Mouse (Mus musculus): ENCODE results near the gene Serinc5.
"Not testable (repeated sequence)": the region's sequence is repeated elsewhere in the genome, so short reads cannot be mapped to it uniquely, and the experiment has no call there.

Gene Serinc5

DNA sequence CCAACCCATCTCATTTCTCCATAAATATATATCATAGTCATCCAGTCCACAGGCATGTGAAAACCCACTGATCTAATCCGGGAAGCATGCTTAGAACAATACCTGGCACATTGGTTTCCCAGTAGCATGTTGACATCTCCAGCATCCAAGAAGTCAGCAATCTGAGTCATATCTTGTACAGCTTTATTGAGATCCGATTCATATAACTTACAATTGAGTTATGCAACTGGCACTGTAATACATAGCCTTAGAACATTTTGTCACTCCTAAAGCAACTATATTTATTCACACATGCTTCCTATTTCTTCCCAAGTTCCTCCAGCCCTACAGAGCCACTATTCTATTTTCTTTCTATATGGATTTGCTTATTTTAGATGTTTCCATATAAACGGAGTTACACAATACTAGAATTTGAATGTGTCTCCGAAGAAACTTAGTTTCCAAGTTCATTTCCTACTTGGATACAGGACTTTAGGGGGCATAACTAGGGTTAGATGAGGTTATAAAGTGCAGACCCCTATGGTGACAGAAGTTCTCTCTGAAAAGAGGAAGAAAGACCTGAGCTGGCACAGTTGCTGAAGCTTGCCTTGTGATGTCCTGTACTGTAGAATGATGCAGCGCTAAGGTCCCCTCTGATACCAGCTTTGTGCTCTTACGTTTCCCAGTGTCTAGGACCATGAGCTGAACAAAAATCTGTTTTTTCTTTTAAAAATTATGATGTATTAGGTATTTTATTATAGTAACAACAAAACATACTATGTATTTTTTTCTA lies 57.5 kb downstream of the Serinc5 start:
- no peak for DNase-seq (ENCODE audit: low spot score)

DNA sequence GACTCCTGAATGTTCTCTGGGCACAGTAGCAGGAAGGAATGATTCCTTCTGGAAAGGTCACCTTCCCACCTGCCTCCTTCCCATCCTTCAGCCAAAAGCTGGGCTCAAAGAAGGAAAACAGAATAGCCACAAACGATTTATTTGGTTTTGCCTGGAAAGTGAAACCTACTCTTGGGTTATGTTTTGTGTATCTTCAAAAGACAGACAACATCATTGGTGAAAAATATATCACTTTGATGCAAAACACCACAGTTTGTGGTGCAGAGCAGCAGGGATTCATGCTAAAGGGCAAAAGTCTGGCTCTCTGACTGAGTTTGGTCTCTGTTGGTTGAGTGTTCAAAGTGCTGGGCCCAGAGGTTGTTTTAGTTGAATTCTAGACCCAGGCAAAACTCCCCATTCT lies 60.8 kb downstream of the Serinc5 start:
- no peak for DNase-seq (ENCODE audit: low spot score)

DNA sequence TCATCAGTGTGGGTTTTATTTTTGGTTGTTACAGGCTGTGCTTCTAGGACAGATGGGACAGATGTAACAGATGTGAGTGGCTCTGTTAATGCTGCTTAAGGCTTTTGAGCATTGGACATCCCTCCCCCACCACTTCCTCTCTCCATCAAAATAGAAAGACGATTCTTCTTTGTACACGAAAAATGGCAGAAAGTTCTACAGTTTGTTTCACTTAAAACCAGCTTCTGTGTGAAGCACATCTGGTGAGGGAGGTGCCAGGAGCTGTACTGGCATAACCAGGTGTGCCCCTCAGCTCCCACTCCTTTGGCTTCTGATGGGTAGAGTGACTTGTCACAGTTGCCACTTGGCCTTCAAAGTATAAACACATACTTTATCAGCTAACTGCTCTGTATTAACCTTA lies 63.8 kb downstream of the Serinc5 start:
- no peak for DNase-seq (ENCODE audit: low spot score)

DNA sequence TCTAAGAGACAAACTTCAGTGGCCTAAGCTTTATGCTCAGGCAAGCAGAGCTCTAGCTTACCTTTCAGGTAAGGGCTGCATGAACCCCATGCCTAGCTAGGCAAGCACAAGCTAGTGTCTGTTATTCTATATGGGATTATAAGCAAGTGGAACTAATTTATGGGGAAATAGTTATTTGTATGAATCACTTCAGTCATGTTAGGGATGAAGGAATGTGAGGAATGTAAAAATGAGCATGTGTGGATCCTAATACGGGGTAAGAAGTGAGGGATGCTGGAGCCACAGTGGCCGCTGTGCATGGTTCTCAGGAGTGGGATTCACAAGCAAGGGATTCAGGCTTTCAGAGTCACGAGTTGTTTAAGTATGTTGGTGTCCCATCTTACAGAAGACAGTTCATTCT lies 64.4 kb downstream of the Serinc5 start:
- DNase-seq (ENCODE audit: low spot score), result no peak

DNA sequence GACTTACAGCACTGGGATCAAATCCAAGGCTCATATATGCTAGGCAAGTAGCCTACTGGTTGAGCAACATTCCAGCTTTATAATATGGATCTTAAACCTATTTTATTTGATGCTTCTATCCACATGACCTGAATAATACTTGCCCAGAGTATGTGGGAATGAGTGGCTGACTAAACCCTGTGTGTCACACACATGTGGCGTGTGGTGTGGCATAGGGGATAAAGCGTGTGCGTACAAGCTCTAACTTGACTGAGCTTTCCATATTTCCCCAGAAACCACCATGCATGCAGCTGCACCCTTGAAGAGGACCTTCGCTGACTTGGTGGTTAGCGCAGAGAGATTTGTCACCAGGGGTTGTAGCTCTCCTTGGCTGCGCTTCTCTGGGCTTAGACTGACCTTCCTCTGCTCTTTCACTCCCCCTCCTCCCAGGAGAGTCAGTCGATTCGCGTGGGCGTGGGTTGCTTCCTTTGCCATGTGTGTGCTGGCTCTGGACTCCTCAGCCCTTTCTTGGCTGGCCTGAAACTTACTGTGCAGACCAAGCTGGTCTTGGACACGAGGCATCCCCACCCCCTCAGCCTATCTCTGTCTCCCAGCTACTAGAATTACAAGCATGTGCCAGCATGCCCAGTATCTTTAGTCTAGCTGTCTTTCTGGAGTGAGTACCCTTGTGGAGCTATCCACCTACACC lies 65.2 kb downstream of the Serinc5 start:
- no peak for DNase-seq (ENCODE audit: low spot score)

DNA sequence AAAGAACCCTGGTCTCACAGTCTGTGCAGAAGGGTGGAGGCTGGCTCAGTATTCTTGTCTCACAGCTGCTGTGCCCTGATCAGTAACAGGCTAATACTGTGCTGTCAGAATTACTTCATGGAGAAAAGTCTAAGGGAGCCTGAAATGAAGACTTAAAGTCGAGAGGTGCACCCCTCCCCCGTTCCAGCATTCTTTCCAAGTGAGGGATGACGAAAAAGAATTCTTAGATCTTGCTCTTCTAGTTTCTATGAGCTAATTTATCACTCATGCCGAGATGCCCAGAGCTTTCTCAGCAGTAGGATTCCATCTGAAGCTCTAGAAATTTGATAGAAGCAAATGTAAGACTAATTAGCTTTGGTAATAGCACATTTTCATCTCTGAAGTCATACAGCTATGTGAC lies 66.8 kb downstream of the Serinc5 start:
- DNase-seq (ENCODE audit: low spot score), result no peak

DNA sequence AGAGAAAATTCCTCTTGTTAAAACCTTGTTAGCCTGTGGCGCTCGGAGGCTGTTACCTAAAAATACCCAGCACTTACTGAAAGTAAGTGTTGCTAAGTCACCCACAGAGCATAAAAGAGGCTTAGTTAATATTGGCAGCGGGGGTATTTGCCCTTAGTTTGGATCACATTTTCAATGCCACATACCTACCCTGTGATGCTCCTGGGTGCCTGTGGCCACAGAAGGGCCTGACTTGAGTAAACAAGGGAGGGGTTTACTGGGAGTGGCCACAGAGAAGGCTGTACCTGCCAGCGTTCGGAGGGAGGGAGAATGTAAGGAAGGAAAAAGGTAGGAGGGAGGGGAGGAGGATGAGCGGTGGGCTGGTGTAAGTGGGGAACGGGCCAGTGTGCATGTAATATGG lies 68.8 kb downstream of the Serinc5 start:
- no peak for DNase-seq (ENCODE audit: low spot score)

DNA sequence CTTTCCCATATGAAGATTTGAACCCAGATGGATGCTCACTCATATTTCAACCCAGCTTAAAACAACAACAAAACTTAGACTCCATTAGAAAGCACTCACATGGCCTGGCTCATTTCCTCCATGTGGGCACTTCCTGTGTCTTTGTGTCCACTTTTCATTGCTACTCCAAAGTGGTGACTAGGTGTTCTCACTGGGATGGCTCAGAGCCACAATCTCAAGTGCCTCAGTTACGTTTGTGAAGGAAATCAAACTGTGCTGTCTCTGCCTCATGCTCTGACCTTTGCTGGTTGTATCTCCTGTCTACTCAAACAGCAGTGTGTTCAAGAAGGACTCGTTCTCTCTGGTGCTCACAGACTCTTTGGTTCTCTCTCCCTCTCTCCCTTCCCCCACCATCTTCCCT lies 70.7 kb downstream of the Serinc5 start:
- DNase-seq (ENCODE audit: low spot score), result no peak

DNA sequence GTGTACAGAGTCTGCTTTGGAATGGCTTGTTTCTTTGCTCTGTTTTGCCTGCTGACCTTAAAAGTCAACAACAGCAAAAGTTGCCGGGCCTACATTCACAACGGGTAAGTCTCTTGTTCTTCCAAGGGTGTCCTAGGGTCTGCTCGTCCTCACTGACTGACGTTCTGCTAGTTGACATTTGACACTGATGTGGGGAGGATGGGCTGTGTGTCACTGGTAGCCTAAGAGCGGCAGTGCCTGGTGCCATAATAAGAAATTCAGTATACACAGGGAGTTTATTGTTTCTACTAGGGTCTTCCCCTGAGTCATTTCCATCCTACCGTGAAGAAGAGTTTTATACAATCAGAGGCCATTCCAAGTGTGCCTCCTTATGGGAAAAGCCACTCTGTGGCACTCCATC lies 71.9 kb downstream of the Serinc5 start:
- no peak for DNase-seq (ENCODE audit: low spot score)

DNA sequence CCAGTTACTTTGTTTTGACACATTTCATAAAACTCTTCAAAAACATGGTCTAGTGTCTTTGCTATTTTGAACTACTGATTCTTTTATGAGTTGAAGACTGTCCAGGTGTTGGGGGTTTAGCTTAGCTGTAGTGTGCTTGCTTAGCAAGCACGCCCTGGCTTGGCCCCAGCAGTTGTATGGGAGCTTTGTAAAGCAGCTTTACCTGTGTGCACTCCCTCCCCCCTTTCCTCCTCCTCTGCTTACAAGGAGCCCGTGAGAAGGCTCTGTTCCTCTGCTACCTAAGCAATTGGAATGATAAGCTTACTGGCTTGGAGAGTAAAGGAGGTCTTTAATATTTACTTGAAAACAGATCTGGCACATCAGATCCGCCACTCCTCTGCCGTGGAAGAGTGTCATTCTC lies 72.6 kb downstream of the Serinc5 start:
- DNase-seq (ENCODE audit: low spot score), result no peak

DNA sequence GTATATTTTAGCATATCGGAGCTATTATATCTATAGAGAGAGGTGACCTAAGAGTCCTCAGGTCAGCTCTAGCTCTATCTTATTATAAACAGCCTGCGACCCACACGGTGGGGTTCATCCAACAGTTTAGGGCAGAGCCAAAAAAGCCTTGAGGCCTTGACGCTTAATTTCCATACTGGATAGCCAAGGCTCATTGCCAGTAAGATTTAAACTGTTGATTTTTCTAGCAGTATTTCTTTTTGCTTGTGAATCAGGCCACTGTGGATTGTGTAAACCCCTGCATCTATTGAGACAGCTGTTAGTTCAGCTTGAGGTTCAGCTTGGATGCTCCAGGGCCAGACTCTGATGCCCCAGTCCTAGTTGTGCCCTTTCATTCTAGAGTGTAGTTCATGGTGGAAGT lies 73.4 kb downstream of the Serinc5 start:
- DNase-seq (ENCODE audit: low spot score), result no peak

DNA sequence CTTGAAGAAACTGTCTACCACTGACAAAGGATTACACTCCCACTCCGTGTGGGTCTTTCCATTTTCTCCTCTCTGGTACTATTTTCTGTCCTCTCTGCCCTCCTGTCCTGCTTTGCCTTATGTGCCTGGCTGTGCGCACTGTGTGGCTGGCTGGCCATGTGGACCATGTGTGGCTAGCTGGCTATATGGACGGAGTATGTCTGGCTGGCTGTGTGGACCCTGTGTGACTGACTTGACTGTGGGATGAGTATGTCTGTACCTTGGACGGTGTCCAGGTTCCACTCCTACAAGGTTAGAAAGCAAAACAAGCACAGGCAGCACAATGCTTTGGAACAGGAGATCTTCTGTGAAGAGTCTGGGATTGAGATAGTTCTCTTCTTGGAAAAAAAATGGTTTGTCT lies 74.4 kb downstream of the Serinc5 start:
- no peak for DNase-seq (ENCODE audit: low spot score)

DNA sequence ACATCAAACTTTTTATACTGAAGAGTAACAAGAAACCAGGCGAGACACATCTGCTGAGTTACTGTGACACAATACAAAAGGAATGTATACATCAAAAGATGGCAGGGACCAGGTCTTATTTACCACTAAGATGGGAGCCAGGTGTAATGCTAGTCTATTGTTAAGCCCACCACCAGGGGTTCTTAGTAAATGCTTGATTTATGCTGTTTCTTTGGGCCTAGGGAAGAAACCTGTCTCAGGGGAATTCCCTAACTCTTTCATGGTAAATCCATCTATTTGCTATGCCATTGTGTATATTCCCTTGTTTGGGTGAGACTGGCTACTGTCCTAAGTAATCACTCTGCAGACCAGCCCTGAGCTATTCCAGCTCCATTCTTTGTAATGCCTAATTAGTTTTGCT lies 76.3 kb downstream of the Serinc5 start:
- not testable (repeated sequence) for DNase-seq (ENCODE audit: low spot score)

DNA sequence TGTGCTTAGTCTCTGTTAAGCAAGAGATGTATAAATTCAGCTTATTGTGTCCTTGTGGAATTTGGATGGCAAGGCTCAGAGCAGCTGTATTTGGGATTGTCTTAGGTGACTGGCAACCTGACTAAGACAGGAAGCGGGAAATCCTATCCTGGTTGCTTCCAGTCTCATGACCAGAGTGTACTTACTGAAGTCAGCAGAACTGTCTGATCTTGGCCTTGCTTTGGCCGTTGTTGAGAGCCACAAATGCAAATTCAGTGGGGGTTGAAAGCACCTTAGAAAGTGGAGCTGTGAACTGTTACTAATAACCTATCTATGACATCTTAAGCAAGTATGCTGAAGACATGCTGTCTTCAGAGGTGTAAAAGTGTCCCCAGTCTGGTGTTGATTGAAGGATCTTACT lies 78.2 kb downstream of the Serinc5 start:
- DNase-seq (ENCODE audit: low spot score), result no peak

DNA sequence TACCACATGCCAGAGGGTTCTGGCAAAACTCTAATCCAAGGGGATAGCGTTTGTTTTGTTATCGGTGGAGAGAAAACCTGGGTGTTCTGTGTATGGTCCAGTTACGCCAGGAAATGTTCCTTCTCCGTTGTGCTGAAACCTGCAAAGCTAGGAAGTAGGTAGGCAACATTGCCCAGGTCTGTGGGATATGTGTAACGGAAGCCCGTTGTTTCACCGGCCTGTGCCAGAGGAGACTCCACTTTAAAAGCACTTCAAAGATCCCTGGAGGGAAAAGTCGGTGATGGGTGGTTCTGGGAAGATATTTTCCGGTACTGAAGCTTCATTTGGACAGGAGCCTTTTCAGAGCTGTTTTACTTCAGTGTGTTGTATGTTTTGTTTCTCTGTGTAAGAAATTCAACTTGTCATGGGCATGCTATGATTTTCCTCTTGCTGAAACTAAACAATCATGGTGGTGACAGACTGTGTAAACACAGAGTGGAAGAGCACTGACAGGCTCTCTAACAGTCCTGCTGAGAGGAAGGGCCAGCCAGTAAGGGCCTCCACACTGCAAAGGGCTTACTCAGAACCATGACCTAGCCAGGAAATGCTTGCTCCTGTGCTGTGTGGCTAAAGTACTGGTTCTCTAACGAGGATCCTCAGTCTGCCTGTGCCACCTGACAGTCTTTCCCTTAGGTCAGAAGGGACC lies 83.1 kb downstream of the Serinc5 start:
- DNase-seq (ENCODE audit: low spot score), result no peak

DNA sequence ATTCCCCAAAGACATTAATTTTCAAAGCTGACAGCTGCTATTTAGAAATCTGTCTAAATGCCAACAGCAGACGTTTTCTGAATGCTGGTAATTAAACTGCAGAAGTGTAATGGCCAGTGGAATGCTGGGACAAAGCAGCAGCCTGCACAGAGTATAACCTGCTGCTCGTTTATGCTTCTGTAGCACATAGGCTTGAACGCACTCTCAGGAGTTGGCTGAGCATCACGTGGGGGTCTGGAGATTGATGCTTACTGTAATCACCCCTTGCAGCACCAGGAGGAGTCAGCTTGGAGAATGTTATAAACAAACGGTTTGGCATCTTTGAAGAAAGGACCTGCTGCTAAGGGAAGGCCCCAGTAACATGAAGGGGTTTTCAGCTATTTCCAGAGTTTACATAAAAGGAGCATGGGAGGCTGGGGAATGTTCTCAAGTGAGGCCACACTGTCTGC lies 85.6 kb downstream of the Serinc5 start:
- no peak for DNase-seq (ENCODE audit: low spot score)

DNA sequence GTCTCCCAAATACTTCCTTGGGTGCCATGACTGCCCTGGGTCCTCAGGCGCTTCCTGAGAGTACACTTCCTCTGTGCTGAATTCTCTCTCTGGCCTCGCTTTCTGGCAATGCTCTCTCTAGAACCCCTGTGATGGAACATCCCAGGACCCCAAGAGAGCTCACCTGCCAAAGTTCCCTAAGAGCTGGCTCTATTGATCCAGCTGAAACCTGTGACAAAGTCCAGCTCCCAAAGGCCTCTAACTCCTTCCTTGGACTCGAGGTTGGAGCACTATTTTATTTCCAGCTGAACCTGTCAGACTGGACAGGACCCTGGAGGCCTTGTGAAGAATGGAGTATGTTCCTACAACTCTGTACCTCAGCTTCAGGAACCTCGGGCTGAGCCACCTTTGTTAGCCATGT lies 86.2 kb downstream of the Serinc5 start:
- no peak for DNase-seq (ENCODE audit: low spot score)

DNA sequence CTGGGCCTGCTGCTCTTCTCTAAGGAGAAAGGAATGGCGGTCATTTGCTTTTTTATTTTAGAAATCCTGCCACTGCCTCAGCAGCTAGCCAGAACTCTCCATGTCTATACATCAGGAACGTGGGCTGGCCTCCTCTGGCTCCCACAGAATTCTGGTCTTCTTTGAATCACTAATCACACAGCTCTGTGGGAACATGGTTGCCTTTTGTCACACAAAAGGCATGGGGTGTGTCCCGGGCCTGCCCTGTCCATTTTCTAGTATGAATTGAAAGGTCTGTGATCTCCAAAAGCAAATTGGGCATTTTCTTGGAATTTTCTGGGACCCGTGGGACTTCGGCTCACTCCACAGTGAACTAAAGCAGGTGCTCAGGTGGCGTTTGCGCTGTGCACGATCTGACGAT lies 87.9 kb downstream of the Serinc5 start:
- no peak for DNase-seq (ENCODE audit: low spot score)

DNA sequence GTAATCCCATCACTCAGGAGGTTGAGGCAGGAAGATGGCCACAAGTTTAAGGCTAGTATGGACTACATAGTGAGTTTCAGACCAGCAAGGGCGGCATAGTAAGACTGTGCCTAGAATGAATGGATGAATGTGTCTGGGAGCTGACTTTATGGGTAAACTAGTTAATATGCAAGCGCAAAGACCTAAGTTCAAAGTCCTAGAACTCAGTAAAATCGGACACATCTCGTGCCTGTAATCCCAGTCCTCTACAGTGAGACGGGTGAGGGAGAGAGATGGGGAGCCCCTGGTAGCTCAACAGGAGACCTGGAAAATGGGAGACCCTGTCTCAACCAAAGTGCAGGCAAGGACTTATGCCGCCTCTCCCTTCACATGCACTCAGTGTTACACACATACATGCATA lies 88.5 kb downstream of the Serinc5 start:
- DNase-seq (ENCODE audit: low spot score), result no peak

DNA sequence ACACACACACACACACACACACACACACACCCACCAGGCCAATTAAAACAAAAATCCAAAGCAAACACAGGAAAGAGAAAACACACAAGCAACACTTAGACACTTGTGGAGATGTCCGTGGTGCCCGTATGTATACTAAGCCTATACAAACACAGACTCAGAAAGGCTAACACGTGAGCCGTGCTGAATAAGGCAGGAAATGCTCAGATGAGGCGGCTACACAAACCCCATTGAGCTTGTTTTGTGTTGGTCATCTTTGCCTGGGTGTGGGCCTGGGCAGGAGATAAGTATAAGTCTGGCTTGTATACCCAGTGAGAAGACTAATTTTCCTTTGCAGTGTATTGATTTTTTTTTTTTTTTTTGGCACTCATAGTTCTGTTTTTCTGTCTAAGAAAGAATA lies 91.1 kb downstream of the Serinc5 start:
- no peak for DNase-seq (ENCODE audit: low spot score)

DNA sequence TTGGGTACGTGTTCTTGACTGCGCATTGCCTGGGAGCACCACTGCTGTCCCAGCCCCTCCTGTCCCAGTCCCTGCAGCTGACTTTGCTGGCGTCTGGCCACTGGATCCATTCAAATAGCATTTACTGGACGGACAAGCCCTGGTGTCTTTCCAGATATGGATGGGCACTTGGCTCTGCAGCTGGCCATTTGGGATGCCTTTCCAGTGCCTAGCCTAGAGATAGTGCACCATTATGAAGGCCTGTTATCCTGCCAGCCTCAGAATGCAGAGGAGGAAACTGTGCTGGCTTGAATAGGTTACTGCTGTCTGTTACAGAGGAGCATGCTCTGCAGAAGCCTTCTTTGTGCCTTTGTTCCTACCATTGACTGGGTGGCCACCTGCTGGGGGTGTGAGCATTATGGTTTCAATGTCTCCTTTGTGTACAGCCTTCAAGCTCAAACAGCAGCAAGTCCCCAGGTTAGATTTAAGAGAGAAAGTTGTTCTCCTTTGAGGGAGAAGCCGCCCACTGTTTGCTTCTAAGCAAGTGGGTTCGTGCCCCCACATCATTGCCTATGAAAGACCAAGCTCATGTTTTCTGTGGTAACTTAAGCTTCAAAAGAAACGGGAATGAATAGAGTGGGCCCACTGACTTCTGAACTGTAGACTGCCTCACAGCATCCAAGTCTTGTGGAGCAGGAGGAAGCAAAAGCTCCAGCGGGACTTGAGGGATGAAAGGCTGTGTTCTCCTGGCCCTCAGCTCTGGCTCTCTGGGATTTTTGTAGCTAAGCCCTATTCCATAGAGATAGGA lies 92.5 kb downstream of the Serinc5 start:
- DNase-seq (ENCODE audit: low spot score), result no peak

DNA sequence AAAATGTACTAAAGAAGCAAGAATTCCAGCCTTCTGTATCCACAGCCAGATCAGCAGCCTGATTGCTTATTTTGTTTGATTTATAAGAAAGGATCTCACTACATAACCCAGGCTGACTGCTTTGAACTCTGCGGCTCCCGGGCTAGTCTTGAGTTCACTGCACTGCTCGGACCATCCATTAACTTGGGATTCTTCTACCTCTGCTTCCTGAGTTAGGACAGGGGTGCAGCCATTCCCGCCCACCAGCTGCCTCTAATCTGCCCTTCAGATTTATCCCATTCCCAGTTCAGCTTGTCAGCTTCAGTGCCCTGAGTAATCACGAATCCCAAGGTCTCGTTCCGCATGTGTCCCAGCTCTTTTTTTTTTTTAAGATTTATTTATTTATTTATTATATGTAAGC lies 93.3 kb downstream of the Serinc5 start:
- no peak for DNase-seq (ENCODE audit: low spot score)
